Mouse (Mus musculus): Measurements from ENCODE around the gene Klk1b1.

- TF ChIP-seq CEBPB (IDR thresholded peaks at IDR 0.05; ENCODE audit: low read depth) (no peak), CTCF (IDR thresholded peaks at IDR 0.05; ENCODE audit: control insufficient read depth, insufficient read depth, insufficient read length) (no peak), USF1 (IDR thresholded peaks at IDR 0.05; ENCODE audit: low read depth) (no peak), MAX (IDR thresholded peaks at IDR 0.05) (no peak), MYOD1 (IDR thresholded peaks at IDR 0.05; ENCODE audit: control insufficient read depth, insufficient read length, low read depth) (no peak)
Measured at GRCm38 (mm10) chr7:43918426-43918825, 48.1 kb upstream of the Klk1b1 start.

Measured in C2C12 (cell line).